In the genomic region with DNA sequence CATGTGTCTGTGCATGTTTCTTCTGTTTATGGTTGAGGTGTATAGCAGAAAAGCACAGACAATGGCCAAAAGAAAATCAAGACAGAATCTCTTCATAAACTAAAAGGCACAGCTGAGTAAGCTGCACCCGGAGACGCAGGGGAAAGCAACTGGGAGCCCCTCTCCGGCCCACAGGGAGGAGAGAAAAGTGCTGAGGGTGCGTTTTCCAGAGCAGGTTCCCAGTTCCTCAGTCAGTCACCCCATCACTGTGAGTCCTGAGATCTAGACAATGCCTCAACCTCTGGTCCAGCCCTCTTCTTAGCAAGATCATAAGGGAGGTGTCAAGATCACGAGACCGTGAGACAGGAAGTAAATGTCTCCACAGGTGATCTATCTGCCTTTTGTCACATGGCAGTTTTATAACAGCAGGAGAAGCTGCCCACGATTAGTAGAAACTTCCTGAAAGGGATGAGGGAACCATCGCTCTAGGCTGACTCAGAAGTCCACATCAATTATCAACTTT, we compare ENCODE assay signal across 19 mouse cellular contexts.
DNase-seq lines count a peak whose midpoint lies in the region; ATAC-seq and TF ChIP-seq lines count a peak whose summit lies in the region.
"Had no signal": no experiment of that assay in that cellular context is flagged by ENCODE, and none has a peak within 500 bp of the region (broad histone marks: within the 10 kb centered on the region; RNA-seq: fewer than 3 reads in every experiment).

No protein-coding gene starts in this region.

- H3K4me1 ChIP-seq in neural tube, embryonic 11.5 days (ENCODE audit: control insufficient read depth, insufficient read depth, low read length), result no peaks in the 10 kb centered on the region
- H3K4me1 ChIP-seq in embryonic facial prominence, embryonic 10.5 days, result peaks cover 8% of the 10 kb centered on the region
- H3K4me1 ChIP-seq in intestine, postnatal 0 days (replicated peaks; ENCODE audit: control insufficient read depth, insufficient read depth, low read length), result no peaks in the 10 kb centered on the region
- H3K4me1 ChIP-seq in stomach, postnatal 0 days (replicated peaks; ENCODE audit: control insufficient read depth, insufficient read depth), result no peaks in the 10 kb centered on the region
- H3K4me1 ChIP-seq in hindbrain, embryonic 14.5 days (replicated peaks; ENCODE audit: control insufficient read depth, insufficient read depth, low read length), result no peaks in the 10 kb centered on the region
- H3K4me1 ChIP-seq in liver, postnatal 0 days (ENCODE audit: insufficient read depth), result no peaks in the 10 kb centered on the region
- H3K4me1 ChIP-seq: midbrain, embryonic 15.5 days had no signal

- TF ChIP-seq CTCF in intestine, postnatal 0 days (IDR thresholded peaks at IDR 0.05; ENCODE audit: low read depth), result no peak
- no peak for TF ChIP-seq CTCF in stomach, postnatal 0 days (IDR thresholded peaks at IDR 0.05; ENCODE audit: low read depth)
- TF ChIP-seq CTCF in liver, postnatal 0 days (IDR thresholded peaks at IDR 0.05; ENCODE audit: low read depth), result no peak

- no peaks in the 10 kb centered on the region for H3K36me3 ChIP-seq in neural tube, embryonic 11.5 days (ENCODE audit: control insufficient read depth, insufficient read depth, low read length)
- H3K36me3 ChIP-seq in embryonic facial prominence, embryonic 10.5 days (replicated peaks), result no peaks in the 10 kb centered on the region
- no peaks in the 10 kb centered on the region for H3K36me3 ChIP-seq in intestine, postnatal 0 days (ENCODE audit: control insufficient read depth, insufficient read depth)
- H3K36me3 ChIP-seq in stomach, postnatal 0 days (ENCODE audit: control insufficient read depth, insufficient read depth, low read length), result no peaks in the 10 kb centered on the region
- H3K36me3 ChIP-seq in hindbrain, embryonic 14.5 days (replicated peaks; ENCODE audit: control insufficient read depth, insufficient read depth), result no peaks in the 10 kb centered on the region
- H3K36me3 ChIP-seq in liver, postnatal 0 days (replicated peaks; ENCODE audit: insufficient read depth, low read length), result no peaks in the 10 kb centered on the region
- H3K36me3 ChIP-seq: midbrain, embryonic 15.5 days had no signal

- H3K27me3 ChIP-seq in neural tube, embryonic 11.5 days (ENCODE audit: control insufficient read depth, insufficient read depth, low read length), result no peaks in the 10 kb centered on the region
- no peaks in the 10 kb centered on the region for H3K27me3 ChIP-seq in embryonic facial prominence, embryonic 10.5 days (replicated peaks; ENCODE audit: low read depth, poor library complexity, severe bottlenecking)
- H3K27me3 ChIP-seq in intestine, postnatal 0 days (replicated peaks; ENCODE audit: control insufficient read depth, insufficient read depth, low read length), result no peaks in the 10 kb centered on the region
- no peaks in the 10 kb centered on the region for H3K27me3 ChIP-seq in stomach, postnatal 0 days (ENCODE audit: control insufficient read depth, insufficient read depth, low read length)
- no peaks in the 10 kb centered on the region for H3K27me3 ChIP-seq in hindbrain, embryonic 14.5 days (ENCODE audit: control insufficient read depth, insufficient read depth, low read length)
- H3K27me3 ChIP-seq in liver, postnatal 0 days (ENCODE audit: insufficient read depth, low read length), result no peaks in the 10 kb centered on the region
- H3K27me3 ChIP-seq: midbrain, embryonic 15.5 days had no signal

- TF ChIP-seq EP300 in stomach, postnatal 0 days (optimal IDR thresholded peaks at IDR 0.05), result no peak
- TF ChIP-seq EP300 in liver, postnatal 0 days (IDR thresholded peaks at IDR 0.05; ENCODE audit: low read depth), result no peak

- no peak for ATAC-seq in neural tube, embryonic 11.5 days (ENCODE audit: insufficient read depth, low FRiP score, low TSS enrichment)
- ATAC-seq in intestine, postnatal 0 days, result peak; percentile 48; the same call in 1 of the 2 replicates
- no peak for ATAC-seq in stomach, postnatal 0 days (ENCODE audit: low FRiP score, low TSS enrichment)
- ATAC-seq in hindbrain, embryonic 14.5 days (ENCODE audit: low FRiP score), result no peak
- no peak for ATAC-seq in liver, postnatal 0 days
- ATAC-seq: forebrain, embryonic 16.5 days; midbrain, embryonic 15.5 days had no signal

- no peak overlapping the region for H3K27ac ChIP-seq in neural tube, embryonic 11.5 days (ENCODE audit: low read depth, low read length)
- peak overlapping the region; percentile 59; the same call in 1 of the 2 replicates for H3K27ac ChIP-seq in embryonic facial prominence, embryonic 10.5 days (replicated peaks)
- no peak overlapping the region for H3K27ac ChIP-seq in intestine, postnatal 0 days (ENCODE audit: low read depth, low read length)
- peak overlapping the region; percentile 75 for H3K27ac ChIP-seq in stomach, postnatal 0 days (replicated peaks)
- H3K27ac ChIP-seq in hindbrain, embryonic 14.5 days, result no peak overlapping the region
- H3K27ac ChIP-seq in liver, postnatal 0 days (ENCODE audit: low read depth), result no peak overlapping the region
- H3K27ac ChIP-seq: midbrain, embryonic 15.5 days had no signal

- H3K4me2 ChIP-seq in neural tube, embryonic 11.5 days (ENCODE audit: low read depth), result no peak overlapping the region
- no peak overlapping the region for H3K4me2 ChIP-seq in intestine, postnatal 0 days (replicated peaks; ENCODE audit: low read depth)
- H3K4me2 ChIP-seq in stomach, postnatal 0 days (replicated peaks; ENCODE audit: low read depth), result 0 out of 2 replicates have a peak overlapping the region, but pooled peaks have one; percentile 3
- no peak overlapping the region for H3K4me2 ChIP-seq in hindbrain, embryonic 14.5 days (replicated peaks)
- no peak overlapping the region for H3K4me2 ChIP-seq in liver, postnatal 0 days (ENCODE audit: low read depth, low read length)
- H3K4me2 ChIP-seq: midbrain, embryonic 15.5 days had no signal

- H3K9me3 ChIP-seq in neural tube, embryonic 11.5 days (ENCODE audit: control insufficient read depth, low read length), result no peaks in the 10 kb centered on the region
- no peaks in the 10 kb centered on the region for H3K9me3 ChIP-seq in embryonic facial prominence, embryonic 10.5 days
- no peaks in the 10 kb centered on the region for H3K9me3 ChIP-seq in intestine, postnatal 0 days (ENCODE audit: control insufficient read depth)
- no peaks in the 10 kb centered on the region for H3K9me3 ChIP-seq in stomach, postnatal 0 days (ENCODE audit: control insufficient read depth, low read length)
- no peaks in the 10 kb centered on the region for H3K9me3 ChIP-seq in hindbrain, embryonic 14.5 days (ENCODE audit: control insufficient read depth, low read length)
- H3K9me3 ChIP-seq in liver, postnatal 0 days (ENCODE audit: low read length), result no peaks in the 10 kb centered on the region
- H3K9me3 ChIP-seq: megakaryocyte, embryonic 14.5 days; midbrain, embryonic 15.5 days had no signal

- H3K4me3 ChIP-seq in neural tube, embryonic 11.5 days (ENCODE audit: low read depth, low read length), result no peak overlapping the region
- no peak overlapping the region for H3K4me3 ChIP-seq in embryonic facial prominence, embryonic 10.5 days
- no peak overlapping the region for H3K4me3 ChIP-seq in intestine, postnatal 0 days (ENCODE audit: low read depth, low read length)
- no peak overlapping the region for H3K4me3 ChIP-seq in stomach, postnatal 0 days (ENCODE audit: low read depth, low read length)
- no peak overlapping the region for H3K4me3 ChIP-seq in hindbrain, embryonic 14.5 days (replicated peaks; ENCODE audit: low read length)
- no peak overlapping the region for H3K4me3 ChIP-seq in liver, postnatal 0 days (ENCODE audit: low read depth, low read length)
- H3K4me3 ChIP-seq: megakaryocyte, embryonic 14.5 days; midbrain, embryonic 15.5 days; myocyte had no signal

- 63% methylated on average over 8 of the region's 8 CpGs for WGBS in neural tube, embryonic 11.5 days
- WGBS in embryonic facial prominence, embryonic 10.5 days, result 74% methylated on average over 8 of the region's 8 CpGs
- 37% methylated on average over 8 of the region's 8 CpGs for WGBS in intestine, postnatal 0 days
- WGBS in stomach, postnatal 0 days, result 36% methylated on average over 8 of the region's 8 CpGs
- WGBS in hindbrain, embryonic 14.5 days, result 63% methylated on average over 8 of the region's 8 CpGs
- 42% methylated on average over 8 of the region's 8 CpGs for WGBS in liver, postnatal 0 days (ENCODE audit: insufficient replicate concordance)

- no peak overlapping the region for H3K9ac ChIP-seq in neural tube, embryonic 11.5 days (ENCODE audit: low read length)
- H3K9ac ChIP-seq in intestine, postnatal 0 days (ENCODE audit: low read depth, low read length), result no peak overlapping the region
- H3K9ac ChIP-seq in stomach, postnatal 0 days (ENCODE audit: low read length), result no peak overlapping the region
- H3K9ac ChIP-seq in hindbrain, embryonic 14.5 days, result no peak overlapping the region
- no peak overlapping the region for H3K9ac ChIP-seq in liver, postnatal 0 days (replicated peaks)
- H3K9ac ChIP-seq: midbrain, embryonic 15.5 days had no signal

- DNase-seq in neural tube, embryonic 11.5 days (ENCODE audit: low spot score), result peak; percentile 4
- no peak for DNase-seq in neural tube, embryonic 10.5 days (ENCODE audit: extremely low spot score, low spot score)
- no peak for DNase-seq in embryonic facial prominence, embryonic 10.5 days (ENCODE audit: low spot score)
- DNase-seq in stomach, postnatal 0 days (ENCODE audit: low spot score), result no peak
- DNase-seq in hindbrain, embryonic 14.5 days (ENCODE audit: low spot score), result no peak
- DNase-seq in liver, postnatal 0 days, result no peak
- no peak for DNase-seq in right cerebral cortex, adult 18-20 months
- DNase-seq: adrenal gland, postnatal 36 days; cerebellum, adult 2 months; cerebellum, postnatal 36 days; gastrocnemius, postnatal 36 days; kidney, postnatal 36 days; right cerebral cortex, postnatal 25 days; thymus, postnatal 36 days had no signal

Comparison
In these comparisons a context has a peak if more than half of its experiments do, and no peak if none do; other contexts are left out.
1. H3K27ac ChIP-seq: peak in embryonic facial prominence, embryonic 10.5 days (single experiment) and stomach, postnatal 0 days (single experiment); none in neural tube, embryonic 11.5 days (single experiment), intestine, postnatal 0 days (single experiment), hindbrain, embryonic 14.5 days (single experiment) and liver, postnatal 0 days (single experiment).